Mouse (Mus musculus): ENCODE measurements around the gene Cel. TPM values are rescaled to one million over a fixed set of nuclear protein-coding genes. Genes with fewer than 3 reads are reported as not detected.

Gene Cel
- polyA plus RNA-seq, 1 experiment from 2014 or later = 0.25 TPM

GRCm38 (mm10) chr2:28547237-28548172 is 15.7 kb downstream of the Cel start:
- H3K27ac ChIP-seq = no peak overlapping the region
- ATAC-seq (replicated peaks; ENCODE audit: insufficient number of reproducible peaks, insufficient read depth, low FRiP score, low read depth) = peak; percentile 24; the same call in 1 of the 2 replicates
- no peaks in the 10 kb centered on the region for H3K27me3 ChIP-seq
- peaks cover 55% of the 10 kb centered on the region for H3K36me3 ChIP-seq
- WGBS = 52% methylated on average over 11 of the region's 11 CpGs
- no peak overlapping the region for H3K4me2 ChIP-seq
- 0 out of 2 replicates have a peak, but pooled peaks cover 3% of the 10 kb centered on the region for H3K4me1 ChIP-seq (replicated peaks)
- H3K4me3 ChIP-seq = no peak overlapping the region
- no peak overlapping the region for H3K9ac ChIP-seq
- no peaks in the 10 kb centered on the region for H3K9me3 ChIP-seq (replicated peaks)

GRCm38 (mm10) chr2:28546560-28546959 is 16.6 kb downstream of the Cel start:
- Histone ChIP-seq H3K4me1 (replicated peaks) (0 out of 2 replicates have a peak, but pooled peaks cover 3% of the 10 kb centered on the region), H3K27me3 (no peaks in the 10 kb centered on the region), H3K9me3 (replicated peaks) (no peaks in the 10 kb centered on the region), H3K4me3 (no peak overlapping the region), H3K27ac (no peak overlapping the region), H3K4me2 (no peak overlapping the region), H3K36me3 (peaks cover 50% of the 10 kb centered on the region), H3K9ac (no peak overlapping the region)
- no peak for ATAC-seq (replicated peaks; ENCODE audit: insufficient number of reproducible peaks, insufficient read depth, low FRiP score, low read depth)
- WGBS = 67% methylated on average over 6 of the region's 6 CpGs

- H3K4me1 ChIP-seq (replicated peaks) = peaks cover 3% of the 10 kb centered on the region; the same call in 1 of the 2 replicates
- no peaks in the 10 kb centered on the region for H3K9me3 ChIP-seq (replicated peaks)
- H3K27ac ChIP-seq = no peak overlapping the region
- ATAC-seq (replicated peaks; ENCODE audit: insufficient number of reproducible peaks, insufficient read depth, low FRiP score, low read depth) = no peak
- no peaks in the 10 kb centered on the region for H3K27me3 ChIP-seq
- H3K9ac ChIP-seq = no peak overlapping the region
- peaks cover 48% of the 10 kb centered on the region for H3K36me3 ChIP-seq
- no peak overlapping the region for H3K4me3 ChIP-seq
- no peak overlapping the region for H3K4me2 ChIP-seq
Measured at GRCm38 (mm10) chr2:28545976-28546375, 17.2 kb downstream of the Cel start.

- Histone ChIP-seq H3K27ac (no peak overlapping the region), H3K9me3 (replicated peaks) (no peaks in the 10 kb centered on the region), H3K36me3 (peaks cover 27% of the 10 kb centered on the region), H3K27me3 (no peaks in the 10 kb centered on the region), H3K4me2 (no peak overlapping the region), H3K4me3 (no peak overlapping the region), H3K9ac (no peak overlapping the region), H3K4me1 (replicated peaks) (peaks cover 21% of the 10 kb centered on the region)
- no peak for ATAC-seq (replicated peaks; ENCODE audit: insufficient number of reproducible peaks, insufficient read depth, low FRiP score, low read depth)
- WGBS = 79% methylated on average over 8 of the region's 8 CpGs
Measured at GRCm38 (mm10) chr2:28543894-28544293, 19.3 kb downstream of the Cel start.

GRCm38 (mm10) chr2:28540587-28541227 is 22.5 kb downstream of the Cel start:
- no peak overlapping the region for H3K27ac ChIP-seq
- no peaks in the 10 kb centered on the region for H3K27me3 ChIP-seq
- H3K9ac ChIP-seq = no peak overlapping the region
- ATAC-seq (replicated peaks; ENCODE audit: insufficient number of reproducible peaks, insufficient read depth, low FRiP score, low read depth) = no peak
- H3K4me1 ChIP-seq (replicated peaks) = peaks cover 49% of the 10 kb centered on the region
- H3K4me2 ChIP-seq = no peak overlapping the region
- H3K36me3 ChIP-seq = peaks cover 22% of the 10 kb centered on the region
- WGBS = 82% methylated on average over 8 of the region's 8 CpGs
- no peaks in the 10 kb centered on the region for H3K9me3 ChIP-seq (replicated peaks)
- H3K4me3 ChIP-seq = no peak overlapping the region

- WGBS = 56% methylated on average over 2 of the region's 2 CpGs
- no peak overlapping the region for H3K9ac ChIP-seq
- ATAC-seq (replicated peaks; ENCODE audit: insufficient number of reproducible peaks, insufficient read depth, low FRiP score, low read depth) = no peak
- peaks cover 16% of the 10 kb centered on the region for H3K36me3 ChIP-seq
- H3K9me3 ChIP-seq (replicated peaks) = no peaks in the 10 kb centered on the region
- no peak overlapping the region for H3K4me3 ChIP-seq
- no peaks in the 10 kb centered on the region for H3K27me3 ChIP-seq
- H3K27ac ChIP-seq = peak overlapping the region; percentile 64; the same call in 1 of the 2 replicates
- no peak overlapping the region for H3K4me2 ChIP-seq
- H3K4me1 ChIP-seq (replicated peaks) = peaks cover 57% of the 10 kb centered on the region
Measured at GRCm38 (mm10) chr2:28539949-28540348, 23.3 kb downstream of the Cel start.

- Histone ChIP-seq H3K9me3 (replicated peaks) (no peaks in the 10 kb centered on the region), H3K4me2 (0 out of 2 replicates have a peak overlapping the region, but pooled peaks have one; percentile 7), H3K27me3 (no peaks in the 10 kb centered on the region), H3K36me3 (peaks cover 11% of the 10 kb centered on the region), H3K27ac (peak overlapping the region; percentile 64), H3K9ac (peak overlapping the region; percentile 12; the same call in 1 of the 2 replicates), H3K4me1 (replicated peaks) (peaks cover 64% of the 10 kb centered on the region), H3K4me3 (no peak overlapping the region)
- ATAC-seq (replicated peaks; ENCODE audit: insufficient number of reproducible peaks, insufficient read depth, low FRiP score, low read depth) = no peak; the same call in 1 of the 2 replicates
- WGBS = 48% methylated on average over 7 of the region's 7 CpGs
Measured at GRCm38 (mm10) chr2:28539206-28539605, 24.0 kb downstream of the Cel start.

GRCm38 (mm10) chr2:28538817-28539128 is 24.4 kb downstream of the Cel start:
- peaks cover 69% of the 10 kb centered on the region for H3K4me1 ChIP-seq (replicated peaks)
- H3K27me3 ChIP-seq = no peaks in the 10 kb centered on the region
- ATAC-seq (replicated peaks; ENCODE audit: insufficient number of reproducible peaks, insufficient read depth, low FRiP score, low read depth) = no peak
- H3K4me2 ChIP-seq = no peak overlapping the region
- H3K27ac ChIP-seq = peak overlapping the region; percentile 64
- no peak overlapping the region for H3K4me3 ChIP-seq
- H3K9ac ChIP-seq = peak overlapping the region; percentile 12; the same call in 1 of the 2 replicates
- H3K9me3 ChIP-seq (replicated peaks) = no peaks in the 10 kb centered on the region
- peaks cover 11% of the 10 kb centered on the region for H3K36me3 ChIP-seq
- WGBS = 71% methylated on average over 1 of the region's 1 CpGs

GRCm38 (mm10) chr2:28537995-28538816 is 25.0 kb downstream of the Cel start:
- no peak for ATAC-seq (replicated peaks; ENCODE audit: insufficient number of reproducible peaks, insufficient read depth, low FRiP score, low read depth)
- peaks cover 7% of the 10 kb centered on the region for H3K36me3 ChIP-seq
- no peak overlapping the region for H3K9ac ChIP-seq
- no peaks in the 10 kb centered on the region for H3K27me3 ChIP-seq
- no peaks in the 10 kb centered on the region for H3K9me3 ChIP-seq (replicated peaks)
- 71% methylated on average over 8 of the region's 8 CpGs for WGBS
- no peak overlapping the region for H3K4me3 ChIP-seq
- H3K27ac ChIP-seq = peak overlapping the region; percentile 64; the same call in 1 of the 2 replicates
- peaks cover 73% of the 10 kb centered on the region for H3K4me1 ChIP-seq (replicated peaks)
- H3K4me2 ChIP-seq = no peak overlapping the region

- Histone ChIP-seq H3K27me3 (no peaks in the 10 kb centered on the region), H3K4me3 (no peak overlapping the region), H3K4me2 (no peak overlapping the region), H3K4me1 (replicated peaks) (peaks cover 79% of the 10 kb centered on the region), H3K9me3 (replicated peaks) (no peaks in the 10 kb centered on the region), H3K36me3 (peaks cover 5% of the 10 kb centered on the region), H3K9ac (no peak overlapping the region), H3K27ac (no peak overlapping the region)
- 61% methylated on average over 4 of the region's 4 CpGs for WGBS
- no peak for ATAC-seq (replicated peaks; ENCODE audit: insufficient number of reproducible peaks, insufficient read depth, low FRiP score, low read depth)
Measured at GRCm38 (mm10) chr2:28537634-28537920, 25.6 kb downstream of the Cel start.
